Mouse (Mus musculus) MEL (cell line): ENCODE results near the gene Iqcc. TPM values are rescaled to one million over a fixed set of nuclear protein-coding genes. Genes with fewer than 3 reads are reported as not detected.

Source experiments
- DNase-seq: peaks from one replicate; pipeline ENCODE4 v3.0.0; 2011; ENCODE audit warnings: low read depth, low spot score
- H3K27ac ChIP-seq: 2 replicates; pipeline ENCODE4 v1.5.1; 2012; ENCODE audit warnings: low read depth, mild to moderate bottlenecking, control low read depth, low read length, moderate library complexity; ENCODE audit not compliant: control insufficient read depth
- H3K27me3 ChIP-seq, 2 experiments: fragments of 150-350 bp in 1 of 2; sonication (generic) in 1 of 2; 2 replicates each; pipeline ENCODE4 v1.6.1; 2012; ENCODE audit warnings: low read length in 2 of 2, mild to moderate bottlenecking in 2 of 2, improper control_type of control experiment in 1 of 2, moderate library complexity in 1 of 2; ENCODE audit not compliant: insufficient read depth in 2 of 2, control insufficient read depth in 1 of 2
- H3K36me3 ChIP-seq, 2 experiments: 2 replicates each; pipeline ENCODE4 v1.6.1; 2012 to 2014; ENCODE audit warnings: low read length in 2 of 2, improper control_type of control experiment in 1 of 2, inconsistent platforms in 1 of 2, mild to moderate bottlenecking in 1 of 2; ENCODE audit not compliant: insufficient read depth in 2 of 2, control insufficient read depth in 1 of 2
- H3K4me1 ChIP-seq, 2 experiments: fragments of 150-350 bp in 1 of 2; sonication (generic) in 1 of 2; 2 replicates each; pipeline ENCODE4 v1.6.1; 2012; ENCODE audit warnings: low read length in 2 of 2, improper control_type of control experiment in 1 of 2, mild to moderate bottlenecking in 1 of 2; ENCODE audit not compliant: insufficient read depth in 2 of 2, control insufficient read depth in 1 of 2
- H3K4me3 ChIP-seq, 2 experiments: fragments of 150-350 bp in 1 of 2; sonication (generic) in 1 of 2; 2 replicates each; pipeline ENCODE4 v1.5.1; 2012; ENCODE audit warnings: low read depth in 2 of 2, low read length in 2 of 2, mild to moderate bottlenecking in 2 of 2, moderate library complexity in 2 of 2, control low read depth in 1 of 2, improper control_type of control experiment in 1 of 2; ENCODE audit not compliant: control insufficient read depth in 1 of 2, insufficient read depth in 1 of 2
- H3K79me2 ChIP-seq: 2 replicates; pipeline ENCODE4 v1.6.1; 2012; ENCODE audit warnings: mild to moderate bottlenecking, low read length, moderate library complexity; ENCODE audit not compliant: control insufficient read depth, poor library complexity, insufficient read depth
- H3K9ac ChIP-seq: 2 replicates; pipeline ENCODE4 v1.6.1; 2012; ENCODE audit warnings: low read depth, mild to moderate bottlenecking, control low read depth, low read length, moderate library complexity; ENCODE audit not compliant: control insufficient read depth, poor library complexity, severe bottlenecking
- H3K9me3 ChIP-seq: fragments of 150-350 bp; sonication (generic); replicated peaks from 2 replicates; pipeline ENCODE4 v1.6.1; 2012; ENCODE audit warnings: mild to moderate bottlenecking, low read length, improper control_type of control experiment, moderate library complexity; ENCODE audit not compliant: insufficient read depth
- BHLHE40 ChIP-seq: IDR thresholded peaks from 2 replicates; pipeline ENCODE4 v1.6.1; 2012; ENCODE audit warnings: low read depth, mild to moderate bottlenecking, inconsistent platforms, low read length, improper control_type of control experiment, borderline replicate concordance
- CTCF ChIP-seq, 3 experiments: IDR thresholded peaks in 2 of 3; conservative IDR thresholded peaks in 1 of 3; 2 replicates each; pipeline ENCODE4 v1.5.1; 2011 to 2012; ENCODE audit warnings: low read length in 3 of 3, low read depth in 2 of 3, mild to moderate bottlenecking in 2 of 3, improper control_type of control experiment in 1 of 3, inconsistent platforms in 1 of 3, mixed read lengths in 1 of 3, moderate library complexity in 1 of 3; ENCODE audit not compliant: control insufficient read depth in 1 of 3, insufficient read depth in 1 of 3, poor library complexity in 1 of 3, severe bottlenecking in 1 of 3
- EP300 ChIP-seq, 2 experiments: IDR thresholded peaks; 2 replicates each; pipeline ENCODE4 v1.6.1; 2011; ENCODE audit warnings: improper control_type of control experiment in 2 of 2, low read length in 2 of 2, low read depth in 1 of 2, mild to moderate bottlenecking in 1 of 2
- ETS1 ChIP-seq: IDR thresholded peaks from 2 replicates; pipeline ENCODE4 v1.6.1; 2012; ENCODE audit warnings: low read depth, mild to moderate bottlenecking, inconsistent platforms, low read length, improper control_type of control experiment, moderate library complexity
- GABPA ChIP-seq: IDR thresholded peaks from 2 replicates; pipeline ENCODE4 v1.6.1; 2012; ENCODE audit warnings: low read depth, mild to moderate bottlenecking, inconsistent platforms, low read length, improper control_type of control experiment, moderate library complexity
- HCFC1 ChIP-seq: IDR thresholded peaks from 2 replicates; pipeline ENCODE4 v1.6.1; 2012; ENCODE audit warnings: low read depth, mild to moderate bottlenecking, inconsistent platforms, low read length, improper control_type of control experiment, moderate library complexity
- MAFK ChIP-seq: IDR thresholded peaks from 2 replicates; pipeline ENCODE4 v1.6.1; 2011; ENCODE audit warnings: low read depth, mild to moderate bottlenecking, low read length, improper control_type of control experiment, borderline replicate concordance
- MAX ChIP-seq: IDR thresholded peaks from 2 replicates; pipeline ENCODE4 v1.6.1; 2011; ENCODE audit warnings: low read length, improper control_type of control experiment
- MAZ ChIP-seq: IDR thresholded peaks from 2 replicates; pipeline ENCODE4 v1.6.1; 2012; ENCODE audit warnings: low read depth, mild to moderate bottlenecking, inconsistent platforms, low read length, improper control_type of control experiment
- MEF2A ChIP-seq: IDR thresholded peaks from 2 replicates; pipeline ENCODE4 v1.6.1; 2014; ENCODE audit warnings: low read depth, mild to moderate bottlenecking, inconsistent platforms, low read length, improper control_type of control experiment; ENCODE audit not compliant: poor library complexity, insufficient replicate concordance, severe bottlenecking; ENCODE audit errors: extremely low read depth
- MXI1 ChIP-seq: IDR thresholded peaks from 2 replicates; pipeline ENCODE4 v1.6.1; 2011; ENCODE audit warnings: mild to moderate bottlenecking, low read depth, low read length, improper control_type of control experiment
- MYB ChIP-seq: IDR thresholded peaks from 2 replicates; pipeline ENCODE4 v1.6.1; 2011; ENCODE audit warnings: mild to moderate bottlenecking, low read depth, low read length, improper control_type of control experiment
- NELFE ChIP-seq: IDR thresholded peaks from 2 replicates; pipeline ENCODE4 v1.6.1; 2011; ENCODE audit warnings: low read depth, low read length, improper control_type of control experiment
- POLR2A ChIP-seq, 2 experiments: IDR thresholded peaks; 2 replicates each; pipeline ENCODE4 v1.6.1; 2011 to 2012; ENCODE audit warnings: low read length in 2 of 2, mild to moderate bottlenecking in 2 of 2, control low read depth in 1 of 2, improper control_type of control experiment in 1 of 2, low read depth in 1 of 2, moderate library complexity in 1 of 2; ENCODE audit not compliant: control insufficient read depth in 1 of 2, insufficient read depth in 1 of 2, poor library complexity in 1 of 2
- POLR2AphosphoS5 ChIP-seq: IDR thresholded peaks from 2 replicates; pipeline ENCODE4 v1.6.1; 2012; ENCODE audit warnings: low read depth, borderline replicate concordance, mild to moderate bottlenecking, inconsistent platforms, low read length, moderate library complexity, mixed read lengths
- RAD21 ChIP-seq: IDR thresholded peaks from 2 replicates; pipeline ENCODE4 v1.6.1; 2011; ENCODE audit warnings: mild to moderate bottlenecking, low read depth, low read length, improper control_type of control experiment
- RCOR1 ChIP-seq: IDR thresholded peaks from 2 replicates; pipeline ENCODE4 v1.6.1; 2012; ENCODE audit warnings: low read depth, mild to moderate bottlenecking, inconsistent platforms, low read length, improper control_type of control experiment
- SIN3A ChIP-seq: IDR thresholded peaks from 2 replicates; pipeline ENCODE4 v1.6.1; 2012; ENCODE audit warnings: low read length, improper control_type of control experiment, inconsistent platforms
- SMC3 ChIP-seq: IDR thresholded peaks from 2 replicates; pipeline ENCODE4 v1.6.1; 2011; ENCODE audit warnings: low read depth, low read length, improper control_type of control experiment
- TAL1 ChIP-seq: IDR thresholded peaks from 2 replicates; pipeline ENCODE4 v1.6.1; 2012; ENCODE audit warnings: mild to moderate bottlenecking, inconsistent platforms, low read length, moderate library complexity, mixed read lengths
- TCF12 ChIP-seq: IDR thresholded peaks from 2 replicates; pipeline ENCODE4 v1.6.1; 2014; ENCODE audit warnings: low read depth, mild to moderate bottlenecking, inconsistent platforms, low read length, improper control_type of control experiment, moderate library complexity
- USF1 ChIP-seq: IDR thresholded peaks from 2 replicates; pipeline ENCODE4 v1.6.1; 2014; ENCODE audit warnings: low read depth, mild to moderate bottlenecking, inconsistent platforms, low read length, improper control_type of control experiment, moderate library complexity
- ZC3H11A ChIP-seq: IDR thresholded peaks from 2 replicates; pipeline ENCODE4 v1.6.1; 2012; ENCODE audit warnings: low read depth, mild to moderate bottlenecking, inconsistent platforms, low read length, improper control_type of control experiment
- polyA plus RNA-seq, 2 experiments: library from polyadenylated mRNA; stranded (reverse) in 1 of 2; unstranded in 1 of 2; fragments of >175 nt in 1 of 2; fragments of >200 nt in 1 of 2; gene quantifications; 2 replicates each; pipeline versions ENCODE4 v1.2.1 to v1.2.4; 2012; ENCODE audit warnings: low replicate concordance in 2 of 2, low read depth in 1 of 2; ENCODE audit not compliant: insufficient read length in 2 of 2, insufficient read depth in 1 of 2, missing spikeins in 1 of 2
- total RNA-seq: library from RNA; depleted of rRNA; stranded (reverse); fragments of 300-350 nt; gene quantifications from 2 replicates; pipeline ENCODE4 v1.2.3, GENCODE M21; 2012

The Iqcc gene
- total and polyA plus RNA-seq, 3 experiments, result 13.6 to 18.5 TPM; not detected in 1

- H3K4me3 ChIP-seq, result peak overlapping the region; percentile 38 to 53
- H3K36me3 ChIP-seq, result peaks cover 0 to 6% of the 10 kb centered on the region in 2 experiments; a peak in 2 of 4 replicates
- H3K9me3 ChIP-seq, result no peaks in the 10 kb centered on the region
- no peaks in the 10 kb centered on the region for H3K79me2 ChIP-seq
- peak overlapping the region; percentile 33 for H3K9ac ChIP-seq
- no peak for TF ChIP-seq EP300 (IDR thresholded peaks at IDR 0.05; ENCODE audit: low read depth in 1 of 2, low read length in 2 of 2)
- peak; percentile 26 for TF ChIP-seq RAD21
- no peak for TF ChIP-seq TAL1
- peak; percentile 43 for TF ChIP-seq SMC3
- TF ChIP-seq MAFK, result no peak
- TF ChIP-seq RCOR1, result no peak
- TF ChIP-seq MEF2A, result no peak
- TF ChIP-seq MXI1, result no peak
- TF ChIP-seq MAX, result no peak
- no peak for TF ChIP-seq POLR2A (IDR thresholded peaks at IDR 0.05; ENCODE audit: control insufficient read depth in 1 of 2, insufficient read depth in 1 of 2, low read depth in 1 of 2, low read length in 2 of 2, poor library complexity in 1 of 2)
- peak; percentile 43; the same call in 1 of the 2 replicates for TF ChIP-seq SIN3A
- TF ChIP-seq BHLHE40, result no peak
- no peak for TF ChIP-seq ZC3H11A
- TF ChIP-seq TCF12, result 0 out of 2 replicates have a peak, but pooled peaks have one; percentile 32
- TF ChIP-seq NELFE, result no peak
- TF ChIP-seq CTCF (IDR thresholded peaks at IDR 0.05 in 2 of 3, conservative IDR thresholded peaks at IDR 0.05 in 1 of 3; ENCODE audit: control insufficient read depth in 1 of 3, insufficient read depth in 1 of 3, low read depth in 2 of 3, low read length in 3 of 3, poor library complexity in 1 of 3, severe bottlenecking in 1 of 3), result peak; percentile 62 to 79 (median 69)
- 0 out of 2 replicates have a peak, but pooled peaks have one; percentile 21 for TF ChIP-seq HCFC1
- TF ChIP-seq MYB, result no peak
- TF ChIP-seq ETS1, result no peak
- no peak for TF ChIP-seq POLR2AphosphoS5
- TF ChIP-seq GABPA, result no peak
- TF ChIP-seq MAZ, result no peak
- TF ChIP-seq USF1, result no peak
- H3K27me3 ChIP-seq, result no peaks in the 10 kb centered on the region
- peaks cover 0 to 20% of the 10 kb centered on the region in 2 experiments; a peak in 3 of 4 replicates for H3K4me1 ChIP-seq
- no peak overlapping the region for H3K27ac ChIP-seq
- DNase-seq, result peak; percentile 71
Measured at GRCm38 (mm10) chr4:129576863-129577491, 41.9 kb downstream of the Iqcc start.
